Mouse (Mus musculus) forelimb bud, embryonic 11.5 days (tissue): ENCODE data around the gene Lig4.
A peak's percentile ranks its signal among the peaks of the same experiment; 100 is the strongest.

Experiments
- DNase-seq: peaks from one replicate; pipeline ENCODE4 v3.0.0-alpha.2; 2012; ENCODE audit warnings: low read depth, low spot score

Gene Lig4

GRCm38 (mm10) chr8:9977573-9978314, at the start of gene Lig4, which contains the start of gene Abhd13:
TSS of gene Lig4 (minus strand) at chr8:9977686.
TSS of gene Abhd13 (plus strand) at chr8:9977707.
- peak; percentile 99 for DNase-seq

- peak; percentile 1 for DNase-seq
Observed at GRCm38 (mm10) chr8:10017231-10017630, 39.7 kb upstream of the Lig4 start.

GRCm38 (mm10) chr8:10016252-10016651, 38.8 kb upstream of the Lig4 start:
- DNase-seq: no peak

- no peak for DNase-seq
Observed at GRCm38 (mm10) chr8:10007660-10008028, 30.2 kb upstream of the Lig4 start.

- peak; percentile 23 for DNase-seq
Observed at GRCm38 (mm10) chr8:10006986-10007659, 29.6 kb upstream of the Lig4 start.

GRCm38 (mm10) chr8:10006156-10006985, 28.9 kb upstream of the Lig4 start, which contains the start of gene Tnfsf13b:
TSS of gene Tnfsf13b (plus strand) at chr8:10006467.
- no peak for DNase-seq

GRCm38 (mm10) chr8:10004115-10004514, 26.6 kb upstream of the Lig4 start:
- DNase-seq: no peak

- no peak for DNase-seq
Observed at GRCm38 (mm10) chr8:9980188-9980587, 2.7 kb upstream of the Lig4 start.

- DNase-seq: no peak
Observed at GRCm38 (mm10) chr8:9979746-9980145, 2.3 kb upstream of the Lig4 start.

GRCm38 (mm10) chr8:9978475-9979230, 1.2 kb upstream of the Lig4 start:
- no peak for DNase-seq

- DNase-seq: no peak
Observed at GRCm38 (mm10) chr8:9977016-9977415, 470 bp downstream of the Lig4 start.

GRCm38 (mm10) chr8:9975898-9976611, 1.4 kb downstream of the Lig4 start:
- DNase-seq: peak; percentile 96

- DNase-seq: no peak
Observed at GRCm38 (mm10) chr8:9975276-9975675, 2.2 kb downstream of the Lig4 start.

- no peak for DNase-seq
Observed at GRCm38 (mm10) chr8:9971866-9972265, 5.6 kb downstream of the Lig4 start.

- DNase-seq: no peak
Observed at GRCm38 (mm10) chr8:9959919-9960318, 17.6 kb downstream of the Lig4 start.

- no peak for DNase-seq
Observed at GRCm38 (mm10) chr8:9958338-9958737, 19.1 kb downstream of the Lig4 start.

- DNase-seq: no peak
Observed at GRCm38 (mm10) chr8:9949134-9949890, 28.2 kb downstream of the Lig4 start.

GRCm38 (mm10) chr8:9935574-9935973, 41.9 kb downstream of the Lig4 start:
- DNase-seq: no peak

- peak; percentile 62 for DNase-seq
Observed at GRCm38 (mm10) chr8:9934891-9935565, 42.5 kb downstream of the Lig4 start.
